Mouse (Mus musculus): ENCODE data around the gene Mst1r. TPM values are rescaled to one million over a fixed set of nuclear protein-coding genes. Genes with fewer than 3 reads are reported as not detected.

Mst1r gene
- 0.93 TPM for polyA plus RNA-seq (2014; fragmentation: Illumina TruSeq; extraction: RNeasy Lipid Tissue Mini Kit (QIAGEN cat#74804); ENCODE audit: low read depth, low replicate concordance)

GRCm38 (mm10) chr9:107906252-107906966 lies at the start of gene Mst1r:
Gene Mst1r, plus strand, starts transcription at chr9:107906873.

GRCm38 (mm10) chr9:107873137-107873536 lies 33.5 kb upstream of the Mst1r start, which contains the start of gene Rbm6:
Gene Rbm6, minus strand, starts transcription at chr9:107873237.

GRCm38 (mm10) chr9:107887804-107888266 lies 18.8 kb upstream of the Mst1r start, which contains the start of gene Mon1a:
Gene Mon1a, plus strand, starts transcription at chr9:107888151.

GRCm38 (mm10) chr9:107928169-107928568 lies 21.5 kb downstream of the Mst1r start, which contains the start of gene Actl11:
Gene Actl11, plus strand, starts transcription at chr9:107928469.

GRCm38 (mm10) chr9:107935374-107935773 lies 28.7 kb downstream of the Mst1r start, which contains the start of gene Camkv:
Gene Camkv, plus strand, starts transcription at chr9:107935674.

GRCm38 (mm10) chr9:107949922-107950235 lies 43.2 kb downstream of the Mst1r start, which contains the start of gene Traip:
Gene Traip, plus strand, starts transcription at chr9:107950136.

Other genes starting within 250 kb of the Mst1r start
- not detected for gene Slc38a3, start 237.3 kb upstream of the Mst1r start, polyA plus RNA-seq (2014; fragmentation: Illumina TruSeq; extraction: RNeasy Lipid Tissue Mini Kit (QIAGEN cat#74804); ENCODE audit: low read depth, low replicate concordance)
- gene Gnat1, start 227.2 kb upstream of the Mst1r start, polyA plus RNA-seq (2014; fragmentation: Illumina TruSeq; extraction: RNeasy Lipid Tissue Mini Kit (QIAGEN cat#74804); ENCODE audit: low read depth, low replicate concordance): not detected
- gene Sema3f, start 196.4 kb upstream of the Mst1r start, polyA plus RNA-seq (2014; fragmentation: Illumina TruSeq; extraction: RNeasy Lipid Tissue Mini Kit (QIAGEN cat#74804); ENCODE audit: low read depth, low replicate concordance): 0.87 TPM
- 169 TPM for gene Rbm5, start 135.9 kb upstream of the Mst1r start, polyA plus RNA-seq (2014; fragmentation: Illumina TruSeq; extraction: RNeasy Lipid Tissue Mini Kit (QIAGEN cat#74804); ENCODE audit: low read depth, low replicate concordance)
- gene Rbm6, start 33.6 kb upstream of the Mst1r start, polyA plus RNA-seq (2014; fragmentation: Illumina TruSeq; extraction: RNeasy Lipid Tissue Mini Kit (QIAGEN cat#74804); ENCODE audit: low read depth, low replicate concordance): 106 TPM
- 0.35 TPM for gene Mon1a, start 18.7 kb upstream of the Mst1r start, polyA plus RNA-seq (2014; fragmentation: Illumina TruSeq; extraction: RNeasy Lipid Tissue Mini Kit (QIAGEN cat#74804); ENCODE audit: low read depth, low replicate concordance)
- gene Actl11, start 21.6 kb downstream of the Mst1r start, polyA plus RNA-seq (2014; fragmentation: Illumina TruSeq; extraction: RNeasy Lipid Tissue Mini Kit (QIAGEN cat#74804); ENCODE audit: low read depth, low replicate concordance): not detected
- 0.64 TPM for gene Camkv, start 28.8 kb downstream of the Mst1r start, polyA plus RNA-seq (2014; fragmentation: Illumina TruSeq; extraction: RNeasy Lipid Tissue Mini Kit (QIAGEN cat#74804); ENCODE audit: low read depth, low replicate concordance)
- gene Traip, start 43.3 kb downstream of the Mst1r start, polyA plus RNA-seq (2014; fragmentation: Illumina TruSeq; extraction: RNeasy Lipid Tissue Mini Kit (QIAGEN cat#74804); ENCODE audit: low read depth, low replicate concordance): not detected
- gene Uba7, start 68.6 kb downstream of the Mst1r start, polyA plus RNA-seq (2014; fragmentation: Illumina TruSeq; extraction: RNeasy Lipid Tissue Mini Kit (QIAGEN cat#74804); ENCODE audit: low read depth, low replicate concordance): 2.0 TPM
- gene Gm20661, start 76.2 kb downstream of the Mst1r start, polyA plus RNA-seq (2014; fragmentation: Illumina TruSeq; extraction: RNeasy Lipid Tissue Mini Kit (QIAGEN cat#74804); ENCODE audit: low read depth, low replicate concordance): not detected
- gene Inka1, start 79.0 kb downstream of the Mst1r start, polyA plus RNA-seq (2014; fragmentation: Illumina TruSeq; extraction: RNeasy Lipid Tissue Mini Kit (QIAGEN cat#74804); ENCODE audit: low read depth, low replicate concordance): not detected
- gene Cdhr4, start 85.6 kb downstream of the Mst1r start, polyA plus RNA-seq (2014; fragmentation: Illumina TruSeq; extraction: RNeasy Lipid Tissue Mini Kit (QIAGEN cat#74804); ENCODE audit: low read depth, low replicate concordance): not detected
- not detected for gene Gm20662, start 89.5 kb downstream of the Mst1r start, polyA plus RNA-seq (2014; fragmentation: Illumina TruSeq; extraction: RNeasy Lipid Tissue Mini Kit (QIAGEN cat#74804); ENCODE audit: low read depth, low replicate concordance)
- 27.1 TPM for gene Ip6k1, start 95.6 kb downstream of the Mst1r start, polyA plus RNA-seq (2014; fragmentation: Illumina TruSeq; extraction: RNeasy Lipid Tissue Mini Kit (QIAGEN cat#74804); ENCODE audit: low read depth, low replicate concordance)
- 0.64 TPM for gene Gmppb, start 142.4 kb downstream of the Mst1r start, polyA plus RNA-seq (2014; fragmentation: Illumina TruSeq; extraction: RNeasy Lipid Tissue Mini Kit (QIAGEN cat#74804); ENCODE audit: low read depth, low replicate concordance)
- 0.23 TPM for gene Amigo3, start 146.3 kb downstream of the Mst1r start, polyA plus RNA-seq (2014; fragmentation: Illumina TruSeq; extraction: RNeasy Lipid Tissue Mini Kit (QIAGEN cat#74804); ENCODE audit: low read depth, low replicate concordance)
- not detected for gene Mst1, start 173.6 kb downstream of the Mst1r start, polyA plus RNA-seq (2014; fragmentation: Illumina TruSeq; extraction: RNeasy Lipid Tissue Mini Kit (QIAGEN cat#74804); ENCODE audit: low read depth, low replicate concordance)
- 0.99 TPM for gene Rnf123, start 176.5 kb downstream of the Mst1r start, polyA plus RNA-seq (2014; fragmentation: Illumina TruSeq; extraction: RNeasy Lipid Tissue Mini Kit (QIAGEN cat#74804); ENCODE audit: low read depth, low replicate concordance)
- 40.2 TPM for gene Apeh, start 187.7 kb downstream of the Mst1r start, polyA plus RNA-seq (2014; fragmentation: Illumina TruSeq; extraction: RNeasy Lipid Tissue Mini Kit (QIAGEN cat#74804); ENCODE audit: low read depth, low replicate concordance)

Measured in adrenal gland, adult 10 weeks (tissue).